Mouse (Mus musculus) stomach, embryonic 15.5 days (tissue): Measurements from ENCODE around the gene Umps. TPM values are rescaled to one million over a fixed set of nuclear protein-coding genes. Genes with fewer than 3 reads are reported as not detected.

Experiments
- ATAC-seq: fragments of 200-750 bp; cut with Nextera tagmentation; 2 replicates; pipeline ENCODE4 v1.8.0; 2017; ENCODE audit warnings: low read depth, moderate number of reproducible peaks, moderate TSS enrichment; ENCODE audit not compliant: insufficient read depth, low FRiP score
- H3K27ac ChIP-seq: fragments of 300-500 bp; sonication (generic); 2 replicates; pipeline ENCODE4 v1.5.1; 2015; ENCODE audit warnings: mild to moderate bottlenecking, inconsistent platforms
- H3K27me3 ChIP-seq: fragments of 300-500 bp; sonication (generic); replicated peaks from 2 replicates; pipeline ENCODE4 v1.6.1; 2015; ENCODE audit warnings: inconsistent platforms
- H3K36me3 ChIP-seq: fragments of 300-500 bp; sonication (generic); 2 replicates; pipeline ENCODE4 v1.6.1; 2015; ENCODE audit warnings: inconsistent platforms
- H3K4me1 ChIP-seq: fragments of 300-500 bp; sonication (generic); 2 replicates; pipeline ENCODE4 v1.6.1; 2015; ENCODE audit warnings: inconsistent platforms
- H3K4me2 ChIP-seq: fragments of 300-500 bp; sonication (generic); 2 replicates; pipeline ENCODE4 v1.6.1; 2015; ENCODE audit warnings: mild to moderate bottlenecking, inconsistent platforms
- H3K4me3 ChIP-seq: fragments of 300-500 bp; sonication (generic); replicated peaks from 2 replicates; pipeline ENCODE4 v1.5.1; 2015; ENCODE audit warnings: inconsistent platforms
- H3K9ac ChIP-seq: fragments of 300-500 bp; sonication (generic); 2 replicates; pipeline ENCODE4 v1.6.1; 2015; ENCODE audit warnings: inconsistent platforms
- H3K9me3 ChIP-seq: fragments of 300-500 bp; sonication (generic); 2 replicates; pipeline ENCODE4 v1.6.1; 2016; ENCODE audit warnings: inconsistent platforms
- WGBS: fragments of 180-500 bp; shearing (Covaris S2); methylation state at CpG from one replicate; pipeline ENCODE4 v1.1.7; 2015; 5-methylcytosine and 5-hydroxymethylcytosine counted together
- polyA plus RNA-seq: library from polyadenylated mRNA; unstranded; fragments of >200 nt; fragmentation: Nextera tagmentation; extraction: Ambion mirVana; gene quantifications from 2 replicates; pipeline ENCODE4 v1.2.1, GENCODE M21; 2015

Gene Umps
- polyA plus RNA-seq = 56.3 and 61.1 TPM in 2 replicates

- Histone ChIP-seq H3K9me3 (no peaks in the 10 kb centered on the region), H3K4me1 (peaks cover 7% of the 10 kb centered on the region; the same call in 1 of the 2 replicates), H3K27ac (peak within 1 kb of the TSS; percentile 68), H3K27me3 (no peaks in the 10 kb centered on the region), H3K4me3 (peak within 1 kb of the TSS; percentile 67), H3K4me2 (peak within 1 kb of the TSS; percentile 68), H3K36me3 (peaks cover 10% of the 10 kb centered on the region), H3K9ac (peak within 1 kb of the TSS; percentile 51)
- WGBS = under 1% methylated on average over 44 of the region's 44 CpGs
- ATAC-seq = peak; percentile 82
Observed at GRCm38 (mm10) chr16:33966538-33967282, at the start of gene Umps. Umps (minus strand) TSS chr16:33967038.

DNA sequence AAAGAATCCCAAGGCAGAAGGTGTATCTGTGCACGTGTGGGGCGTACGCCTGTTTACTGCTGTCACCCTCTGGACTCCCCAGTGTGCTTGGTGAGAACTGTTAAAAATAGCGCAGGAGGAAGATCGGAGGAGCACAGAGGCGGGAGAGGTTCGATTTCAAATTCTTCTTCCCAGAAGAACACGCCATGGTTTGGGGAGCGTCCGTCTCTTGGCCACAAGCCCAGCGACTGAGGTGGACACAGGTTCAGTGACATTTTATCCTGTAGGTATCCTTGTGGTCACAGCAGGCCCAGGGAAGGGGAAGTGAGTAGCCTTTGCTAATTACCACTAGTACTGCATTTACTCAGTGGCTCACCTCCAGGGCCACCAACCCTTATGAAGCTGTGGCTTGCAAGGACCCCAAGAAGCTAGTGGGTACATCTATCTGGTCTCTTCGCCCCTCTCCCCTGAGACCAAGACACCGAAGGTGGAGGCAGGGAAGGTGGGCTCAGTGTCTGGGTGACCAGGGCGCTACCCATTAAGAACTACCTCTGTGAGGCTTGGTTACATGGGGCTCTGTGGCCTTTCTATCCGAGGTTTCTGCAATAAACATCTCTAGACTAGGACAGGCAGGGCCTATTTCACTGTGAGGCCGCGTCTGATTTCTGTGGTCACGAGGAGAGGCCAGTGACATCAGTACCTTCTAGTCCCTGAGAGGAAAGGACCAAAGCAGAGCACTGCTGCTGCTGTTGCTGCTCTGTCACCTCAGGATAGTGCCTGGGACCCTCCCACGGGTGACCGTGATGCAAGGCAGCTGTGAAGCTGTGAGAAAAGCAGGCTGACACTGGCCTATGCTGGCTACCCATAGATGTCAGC is 45.4 kb upstream of the Umps start:
- H3K27me3 ChIP-seq = no peaks in the 10 kb centered on the region
- H3K4me2 ChIP-seq = no peak overlapping the region
- peaks cover 58% of the 10 kb centered on the region for H3K36me3 ChIP-seq
- no peak overlapping the region for H3K27ac ChIP-seq
- 91% methylated on average over 20 of the region's 20 CpGs for WGBS
- no peaks in the 10 kb centered on the region for H3K9me3 ChIP-seq
- no peak overlapping the region for H3K4me3 ChIP-seq
- H3K4me1 ChIP-seq = no peaks in the 10 kb centered on the region
- ATAC-seq = no peak
- no peak overlapping the region for H3K9ac ChIP-seq

- no peak overlapping the region for H3K4me3 ChIP-seq
- peaks cover 36% of the 10 kb centered on the region for H3K36me3 ChIP-seq
- H3K4me2 ChIP-seq = no peak overlapping the region
- H3K27ac ChIP-seq = no peak overlapping the region
- H3K9ac ChIP-seq = no peak overlapping the region
- no peak for ATAC-seq
- WGBS = 86% methylated on average over 2 of the region's 2 CpGs
- H3K27me3 ChIP-seq = no peaks in the 10 kb centered on the region
- peaks cover 4% of the 10 kb centered on the region for H3K4me1 ChIP-seq
- no peaks in the 10 kb centered on the region for H3K9me3 ChIP-seq
Observed at GRCm38 (mm10) chr16:34009567-34009966, 42.7 kb upstream of the Umps start.

GRCm38 (mm10) chr16:34005986-34006385 is 39.1 kb upstream of the Umps start:
- H3K27ac ChIP-seq = no peak overlapping the region
- peaks cover 13% of the 10 kb centered on the region for H3K36me3 ChIP-seq
- WGBS = 87% methylated on average over 3 of the region's 3 CpGs
- no peaks in the 10 kb centered on the region for H3K27me3 ChIP-seq
- H3K4me3 ChIP-seq = no peak overlapping the region
- H3K4me1 ChIP-seq = peaks cover 18% of the 10 kb centered on the region
- H3K9ac ChIP-seq = no peak overlapping the region
- H3K4me2 ChIP-seq = no peak overlapping the region
- H3K9me3 ChIP-seq = no peaks in the 10 kb centered on the region
- no peak for ATAC-seq

GRCm38 (mm10) chr16:34004128-34004578 is 37.3 kb upstream of the Umps start:
- Histone ChIP-seq H3K4me1 (peaks cover 18% of the 10 kb centered on the region), H3K4me3 (no peak overlapping the region), H3K4me2 (no peak overlapping the region), H3K27ac (peak overlapping the region; percentile 61; the same call in 1 of the 2 replicates), H3K9ac (no peak overlapping the region), H3K27me3 (no peaks in the 10 kb centered on the region), H3K36me3 (no peaks in the 10 kb centered on the region), H3K9me3 (no peaks in the 10 kb centered on the region)
- ATAC-seq = peak; percentile 61; the same call in 1 of the 2 replicates
- 26% methylated on average over 4 of the region's 4 CpGs for WGBS

DNA sequence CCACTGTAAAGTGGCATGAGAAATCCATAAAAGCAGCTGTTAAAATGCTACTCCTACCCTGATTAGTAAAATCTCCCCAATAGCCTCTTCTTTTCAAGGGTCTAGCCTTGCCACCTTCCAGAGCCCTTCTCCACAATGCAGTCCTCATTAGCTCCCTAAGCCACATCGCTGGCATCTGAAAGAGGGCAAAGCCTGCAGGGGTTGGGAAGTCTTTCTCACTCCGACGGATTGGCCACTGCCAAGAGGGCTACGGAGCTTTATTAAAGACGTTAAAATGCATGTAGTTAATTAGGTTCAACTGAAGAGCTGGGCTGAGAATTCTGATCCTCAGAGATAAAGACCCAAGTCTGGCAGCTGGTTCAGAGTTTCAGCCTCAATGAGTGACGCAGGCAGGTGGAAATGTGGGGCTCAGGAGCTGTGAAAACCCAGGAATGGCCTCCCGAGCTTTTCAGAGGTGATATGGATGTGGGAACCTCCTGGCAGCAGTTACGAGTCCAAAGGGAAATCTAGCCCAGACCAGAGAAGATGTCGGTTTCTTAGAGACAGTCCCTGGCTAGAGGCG is 36.8 kb upstream of the Umps start:
- WGBS = 65% methylated on average over 10 of the region's 10 CpGs

DNA sequence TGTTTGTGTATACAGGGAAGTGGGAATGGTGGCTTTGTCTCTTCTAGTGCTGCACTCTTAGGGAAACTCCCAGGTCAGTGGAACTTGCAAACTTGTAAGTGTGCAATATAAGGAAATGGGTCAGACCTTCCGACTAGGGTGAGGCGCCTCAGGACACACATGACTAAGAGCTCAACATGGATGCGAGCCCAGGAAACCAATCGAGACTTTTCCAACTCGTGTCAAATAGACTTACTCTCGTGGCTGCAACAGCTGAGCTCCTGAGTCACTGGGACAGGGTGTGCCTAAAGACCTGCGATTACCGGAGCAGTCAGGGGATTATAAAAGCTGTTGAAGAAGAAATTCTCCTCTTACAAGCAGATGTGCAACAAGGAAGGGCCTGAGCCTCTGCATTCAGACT is 33.9 kb upstream of the Umps start:
- 51% methylated on average over 8 of the region's 8 CpGs for WGBS
- Histone ChIP-seq H3K27ac (peak overlapping the region; percentile 36; the same call in 1 of the 2 replicates), H3K4me3 (no peak overlapping the region), H3K4me1 (peaks cover 18% of the 10 kb centered on the region), H3K9me3 (no peaks in the 10 kb centered on the region), H3K9ac (no peak overlapping the region), H3K4me2 (no peak overlapping the region), H3K27me3 (no peaks in the 10 kb centered on the region), H3K36me3 (no peaks in the 10 kb centered on the region)
- no peak for ATAC-seq

More for the DNA sequence above, 36.8 kb upstream of the Umps start:
- no peaks in the 10 kb centered on the region for H3K27me3 ChIP-seq
- no peak overlapping the region for H3K4me3 ChIP-seq
- H3K36me3 ChIP-seq = no peaks in the 10 kb centered on the region
- H3K27ac ChIP-seq = peak overlapping the region; percentile 42; the same call in 1 of the 2 replicates
- no peaks in the 10 kb centered on the region for H3K9me3 ChIP-seq
- ATAC-seq = no peak
- no peak overlapping the region for H3K9ac ChIP-seq
- H3K4me2 ChIP-seq = no peak overlapping the region
- H3K4me1 ChIP-seq = peaks cover 18% of the 10 kb centered on the region

GRCm38 (mm10) chr16:33999388-33999787 is 32.5 kb upstream of the Umps start:
- no peak overlapping the region for H3K27ac ChIP-seq
- no peak overlapping the region for H3K9ac ChIP-seq
- no peaks in the 10 kb centered on the region for H3K9me3 ChIP-seq
- H3K4me2 ChIP-seq = no peak overlapping the region
- ATAC-seq = no peak
- no peaks in the 10 kb centered on the region for H3K27me3 ChIP-seq
- no peak overlapping the region for H3K4me3 ChIP-seq
- WGBS = 22% methylated on average over 3 of the region's 3 CpGs
- peaks cover 12% of the 10 kb centered on the region; the same call in 1 of the 2 replicates for H3K4me1 ChIP-seq
- no peaks in the 10 kb centered on the region for H3K36me3 ChIP-seq

DNA sequence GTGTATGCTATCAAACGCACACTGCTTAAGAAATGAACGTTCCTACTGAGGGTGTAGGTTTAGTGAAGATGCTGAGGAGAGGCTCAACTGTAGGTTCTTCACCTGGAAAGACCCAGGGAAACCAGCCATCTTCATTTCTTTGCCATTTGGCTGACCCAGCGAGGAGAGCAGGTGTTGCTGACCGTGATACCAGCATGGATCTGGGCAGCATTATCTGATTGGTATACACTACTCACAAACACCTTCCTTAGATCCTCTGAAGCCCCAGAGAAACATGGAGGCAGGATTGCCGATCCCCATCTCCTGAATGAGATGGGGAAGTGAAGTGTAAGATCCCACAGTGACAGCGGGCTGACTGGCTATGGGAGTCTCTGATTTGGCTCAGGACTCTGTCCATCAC is 31.2 kb upstream of the Umps start:
- 79% methylated on average over 6 of the region's 6 CpGs for WGBS
- H3K4me2 ChIP-seq = no peak overlapping the region
- no peak overlapping the region for H3K4me3 ChIP-seq
- no peaks in the 10 kb centered on the region for H3K9me3 ChIP-seq
- no peaks in the 10 kb centered on the region for H3K27me3 ChIP-seq
- H3K36me3 ChIP-seq = no peaks in the 10 kb centered on the region
- H3K27ac ChIP-seq = no peak overlapping the region
- 0 out of 2 replicates have a peak, but pooled peaks cover 4% of the 10 kb centered on the region for H3K4me1 ChIP-seq
- ATAC-seq = no peak
- H3K9ac ChIP-seq = no peak overlapping the region

- no peak for ATAC-seq
- 5% methylated on average over 5 of the region's 5 CpGs for WGBS
Observed at GRCm38 (mm10) chr16:33996030-33996429, 29.2 kb upstream of the Umps start.

DNA sequence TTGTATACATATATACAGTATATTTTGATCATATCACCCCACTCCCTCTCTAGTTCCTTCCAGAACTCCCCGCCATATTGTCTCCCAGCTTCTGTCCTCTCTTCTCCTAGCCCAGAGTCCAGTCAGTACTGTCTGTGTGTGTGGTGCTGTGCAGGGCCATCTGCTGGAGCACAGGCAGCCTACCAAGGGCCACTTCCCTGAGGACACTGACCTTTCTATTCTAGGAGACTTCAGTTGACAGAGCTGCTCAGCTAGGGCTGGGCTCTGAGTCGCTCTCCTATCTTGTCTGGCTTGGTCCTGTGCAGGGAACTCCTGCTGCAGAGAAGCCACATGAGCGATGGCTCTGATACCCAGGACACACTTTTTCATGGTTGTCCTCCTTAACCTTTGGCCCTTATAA is 28.7 kb upstream of the Umps start:
- H3K9me3 ChIP-seq = no peaks in the 10 kb centered on the region
- no peak overlapping the region for H3K4me3 ChIP-seq
- H3K9ac ChIP-seq = no peak overlapping the region
- no peak overlapping the region for H3K4me2 ChIP-seq
- no peaks in the 10 kb centered on the region for H3K36me3 ChIP-seq
- H3K27me3 ChIP-seq = no peaks in the 10 kb centered on the region
- WGBS = 79% methylated on average over 3 of the region's 3 CpGs
- H3K4me1 ChIP-seq = no peaks in the 10 kb centered on the region
- no peak overlapping the region for H3K27ac ChIP-seq
- no peak for ATAC-seq

More at GRCm38 (mm10) chr16:33996030-33996429, 29.2 kb upstream of the Umps start:
- no peak overlapping the region for H3K4me2 ChIP-seq
- H3K27me3 ChIP-seq = no peaks in the 10 kb centered on the region
- H3K36me3 ChIP-seq = no peaks in the 10 kb centered on the region
- H3K4me1 ChIP-seq = no peaks in the 10 kb centered on the region
- H3K9ac ChIP-seq = no peak overlapping the region
- H3K4me3 ChIP-seq = no peak overlapping the region
- H3K9me3 ChIP-seq = no peaks in the 10 kb centered on the region
- H3K27ac ChIP-seq = no peak overlapping the region
